Mouse (Mus musculus) limb, embryonic 13.5 days (tissue): ENCODE data around the gene Sox5. TPM values are rescaled to one million over a fixed set of nuclear protein-coding genes. Genes with fewer than 3 reads are reported as not detected.

Source experiments
- ATAC-seq: fragments of 200-750 bp; cut with Nextera tagmentation; 2 replicates; pipeline ENCODE4 v1.8.0; 2017; ENCODE audit warnings: low read depth, moderate number of reproducible peaks, moderate TSS enrichment; ENCODE audit not compliant: low FRiP score
- H3K27ac ChIP-seq: fragments of 300-500 bp; sonication (generic); 2 replicates; pipeline ENCODE4 v1.5.1; 2015; ENCODE audit warnings: inconsistent platforms, mild to moderate bottlenecking, moderate library complexity
- H3K27me3 ChIP-seq: fragments of 300-500 bp; sonication (generic); 2 replicates; pipeline ENCODE4 v1.6.1; 2015; ENCODE audit warnings: mild to moderate bottlenecking, inconsistent platforms
- H3K36me3 ChIP-seq: fragments of 300-500 bp; sonication (generic); 2 replicates; pipeline ENCODE4 v1.6.1; 2015; ENCODE audit warnings: inconsistent platforms, mild to moderate bottlenecking, moderate library complexity
- H3K4me1 ChIP-seq: fragments of 300-500 bp; sonication (generic); 2 replicates; pipeline ENCODE4 v1.6.1; 2015; ENCODE audit warnings: inconsistent platforms
- H3K4me2 ChIP-seq: fragments of 300-500 bp; sonication (generic); replicated peaks from 2 replicates; pipeline ENCODE4 v1.6.1; 2015; ENCODE audit warnings: inconsistent platforms, mild to moderate bottlenecking, moderate library complexity
- H3K4me3 ChIP-seq: fragments of 300-500 bp; sonication (generic); 2 replicates; pipeline ENCODE4 v1.5.1; 2015; ENCODE audit warnings: moderate library complexity, mild to moderate bottlenecking, inconsistent platforms
- H3K9ac ChIP-seq: fragments of 300-500 bp; sonication (generic); 2 replicates; pipeline ENCODE4 v1.6.1; 2015; ENCODE audit warnings: mild to moderate bottlenecking, inconsistent platforms
- H3K9me3 ChIP-seq: fragments of 300-500 bp; sonication (generic); 2 replicates; pipeline ENCODE4 v1.6.1; 2016; ENCODE audit warnings: inconsistent platforms
- WGBS: fragments of 180-500 bp; shearing (Covaris S2); methylation state at CpG from one replicate; pipeline ENCODE4 v1.1.7; 2015; 5-methylcytosine and 5-hydroxymethylcytosine counted together
- polyA plus RNA-seq: library from polyadenylated mRNA; unstranded; fragments of >200 nt; fragmentation: Nextera tagmentation; extraction: Ambion mirVana; gene quantifications from 2 replicates; pipeline ENCODE4 v1.2.1, GENCODE M21; 2015

The Sox5 gene
- polyA plus RNA-seq, 1 experiment from 2014 or later: 89.0 TPM

GRCm38 (mm10) chr6:144707976-144708375 is 73.8 kb downstream of the Sox5 start:
- no peaks in the 10 kb centered on the region for H3K36me3 ChIP-seq
- no peak overlapping the region for H3K4me2 ChIP-seq
- H3K4me1 ChIP-seq: no peaks in the 10 kb centered on the region; the same call in 1 of the 2 replicates
- no peak overlapping the region for H3K4me3 ChIP-seq
- no peaks in the 10 kb centered on the region for H3K27me3 ChIP-seq
- no peak overlapping the region for H3K27ac ChIP-seq
- H3K9ac ChIP-seq: no peak overlapping the region
- 89% methylated on average over 1 of the region's 1 CpGs for WGBS
- H3K9me3 ChIP-seq: 0 out of 2 replicates have a peak, but pooled peaks cover 7% of the 10 kb centered on the region
- no peak for ATAC-seq

GRCm38 (mm10) chr6:144704962-144705361 is 76.8 kb downstream of the Sox5 start:
- Histone ChIP-seq H3K27ac (no peak overlapping the region), H3K4me3 (no peak overlapping the region), H3K9ac (no peak overlapping the region), H3K4me1 (no peaks in the 10 kb centered on the region), H3K36me3 (no peaks in the 10 kb centered on the region), H3K4me2 (no peak overlapping the region), H3K27me3 (no peaks in the 10 kb centered on the region), H3K9me3 (0 out of 2 replicates have a peak, but pooled peaks cover 7% of the 10 kb centered on the region)
- WGBS: 88% methylated on average over 5 of the region's 5 CpGs
- no peak for ATAC-seq

GRCm38 (mm10) chr6:144695660-144696059 is 86.1 kb downstream of the Sox5 start:
- Histone ChIP-seq H3K4me3 (no peak overlapping the region), H3K36me3 (no peaks in the 10 kb centered on the region), H3K27me3 (no peaks in the 10 kb centered on the region), H3K9ac (no peak overlapping the region), H3K27ac (no peak overlapping the region), H3K4me1 (0 out of 2 replicates have a peak, but pooled peaks cover 3% of the 10 kb centered on the region), H3K4me2 (no peak overlapping the region), H3K9me3 (no peaks in the 10 kb centered on the region)
- 78% methylated on average over 4 of the region's 4 CpGs for WGBS
- ATAC-seq: no peak

GRCm38 (mm10) chr6:144693211-144693899 is 88.4 kb downstream of the Sox5 start:
- Histone ChIP-seq H3K9ac (no peak overlapping the region), H3K4me2 (no peak overlapping the region), H3K4me3 (no peak overlapping the region), H3K27me3 (no peaks in the 10 kb centered on the region), H3K9me3 (no peaks in the 10 kb centered on the region), H3K27ac (no peak overlapping the region), H3K4me1 (0 out of 2 replicates have a peak, but pooled peaks cover 3% of the 10 kb centered on the region), H3K36me3 (no peaks in the 10 kb centered on the region)
- no peak for ATAC-seq
- WGBS: 89% methylated on average over 7 of the region's 7 CpGs

GRCm38 (mm10) chr6:144691298-144692041 is 90.3 kb downstream of the Sox5 start:
- ATAC-seq: no peak
- no peaks in the 10 kb centered on the region for H3K4me1 ChIP-seq
- 69% methylated on average over 7 of the region's 7 CpGs for WGBS

GRCm38 (mm10) chr6:144689076-144689475 is 92.7 kb downstream of the Sox5 start:
- no peak overlapping the region for H3K4me3 ChIP-seq
- ATAC-seq: no peak
- H3K9me3 ChIP-seq: no peaks in the 10 kb centered on the region
- WGBS: 90% methylated on average over 3 of the region's 3 CpGs
- no peaks in the 10 kb centered on the region for H3K36me3 ChIP-seq
- H3K4me1 ChIP-seq: no peaks in the 10 kb centered on the region
- H3K9ac ChIP-seq: no peak overlapping the region
- no peak overlapping the region for H3K4me2 ChIP-seq
- H3K27me3 ChIP-seq: no peaks in the 10 kb centered on the region
- H3K27ac ChIP-seq: no peak overlapping the region

More at GRCm38 (mm10) chr6:144691298-144692041, 90.3 kb downstream of the Sox5 start:
- Histone ChIP-seq H3K4me2 (no peak overlapping the region), H3K36me3 (no peaks in the 10 kb centered on the region), H3K9ac (no peak overlapping the region), H3K4me3 (no peak overlapping the region), H3K9me3 (no peaks in the 10 kb centered on the region), H3K27ac (no peak overlapping the region), H3K27me3 (no peaks in the 10 kb centered on the region)

GRCm38 (mm10) chr6:144687681-144688080 is 94.1 kb downstream of the Sox5 start:
- no peak overlapping the region for H3K27ac ChIP-seq
- ATAC-seq: no peak
- no peaks in the 10 kb centered on the region for H3K36me3 ChIP-seq
- 74% methylated on average over 8 of the region's 8 CpGs for WGBS
- no peak overlapping the region for H3K9ac ChIP-seq
- H3K4me3 ChIP-seq: no peak overlapping the region
- no peak overlapping the region for H3K4me2 ChIP-seq
- no peaks in the 10 kb centered on the region for H3K9me3 ChIP-seq
- H3K4me1 ChIP-seq: no peaks in the 10 kb centered on the region
- H3K27me3 ChIP-seq: no peaks in the 10 kb centered on the region

- H3K9ac ChIP-seq: no peak overlapping the region
- H3K27me3 ChIP-seq: no peaks in the 10 kb centered on the region
- no peak overlapping the region for H3K27ac ChIP-seq
- H3K4me3 ChIP-seq: no peak overlapping the region
- no peaks in the 10 kb centered on the region for H3K9me3 ChIP-seq
- no peaks in the 10 kb centered on the region for H3K36me3 ChIP-seq
- ATAC-seq: no peak
- WGBS: 52% methylated on average over 12 of the region's 12 CpGs
- no peak overlapping the region for H3K4me2 ChIP-seq
- H3K4me1 ChIP-seq: no peaks in the 10 kb centered on the region
These were observed 100.6 kb downstream of the Sox5 start for GRCm38 (mm10) chr6:144681045-144681789.

GRCm38 (mm10) chr6:144677491-144678133 is 104.2 kb downstream of the Sox5 start:
- Histone ChIP-seq H3K9ac (no peak overlapping the region), H3K36me3 (no peaks in the 10 kb centered on the region), H3K9me3 (no peaks in the 10 kb centered on the region), H3K4me1 (no peaks in the 10 kb centered on the region), H3K4me3 (no peak overlapping the region), H3K27me3 (no peaks in the 10 kb centered on the region), H3K4me2 (no peak overlapping the region), H3K27ac (no peak overlapping the region)
- WGBS: 91% methylated on average over 9 of the region's 9 CpGs
- no peak for ATAC-seq

GRCm38 (mm10) chr6:144675111-144675510 is 106.7 kb downstream of the Sox5 start:
- no peak overlapping the region for H3K27ac ChIP-seq
- H3K4me1 ChIP-seq: no peaks in the 10 kb centered on the region
- no peaks in the 10 kb centered on the region for H3K36me3 ChIP-seq
- no peaks in the 10 kb centered on the region for H3K27me3 ChIP-seq
- ATAC-seq: no peak
- 89% methylated on average over 6 of the region's 6 CpGs for WGBS
- no peak overlapping the region for H3K4me2 ChIP-seq
- H3K4me3 ChIP-seq: no peak overlapping the region
- no peak overlapping the region for H3K9ac ChIP-seq
- H3K9me3 ChIP-seq: no peaks in the 10 kb centered on the region

GRCm38 (mm10) chr6:144673906-144674305 is 107.9 kb downstream of the Sox5 start:
- H3K9me3 ChIP-seq: no peaks in the 10 kb centered on the region
- ATAC-seq: no peak
- no peaks in the 10 kb centered on the region for H3K27me3 ChIP-seq
- no peak overlapping the region for H3K4me2 ChIP-seq
- no peak overlapping the region for H3K9ac ChIP-seq
- no peaks in the 10 kb centered on the region for H3K4me1 ChIP-seq
- 75% methylated on average over 8 of the region's 8 CpGs for WGBS
- H3K4me3 ChIP-seq: no peak overlapping the region
- H3K27ac ChIP-seq: no peak overlapping the region
- no peaks in the 10 kb centered on the region for H3K36me3 ChIP-seq
